Mouse (Mus musculus) bone marrow, adult 2 months (tissue): ENCODE results near the gene Tnnc1.

Experiments used
- CTCF ChIP-seq: fragments of 200-500 bp; IDR thresholded peaks from 2 replicates; pipeline ENCODE4 v1.5.1; 2011; ENCODE audit warnings: low read length, control low read depth; ENCODE audit not compliant: control insufficient read depth, insufficient read depth
- POLR2A ChIP-seq: fragments of 200-500 bp; IDR thresholded peaks from 2 replicates; pipeline ENCODE4 v1.6.1; 2011; ENCODE audit warnings: low read depth, mild to moderate bottlenecking, control low read depth, low read length, borderline replicate concordance; ENCODE audit not compliant: control insufficient read depth

DNA sequence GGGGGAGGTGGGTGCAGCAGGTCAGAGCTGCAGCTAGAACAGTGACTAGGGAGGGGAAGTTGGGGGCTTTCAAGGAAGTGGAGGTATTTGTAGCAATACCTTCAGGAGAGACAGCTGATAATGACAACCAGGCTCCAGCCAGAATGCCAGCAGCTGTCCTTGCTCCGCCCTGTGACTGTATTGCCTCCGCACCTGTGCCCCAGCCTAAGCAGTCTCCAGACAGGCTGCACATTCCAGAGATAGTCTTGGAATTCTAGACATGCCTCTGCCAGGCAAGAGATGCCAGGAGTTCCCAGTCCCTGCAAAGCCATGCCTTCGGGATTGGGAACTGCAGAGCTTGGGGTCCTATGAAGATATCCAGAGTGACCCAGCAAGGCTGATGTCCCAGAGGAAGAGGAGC, 4.4 kb downstream of the Tnnc1 start:
- TF ChIP-seq POLR2A (no peak), CTCF (no peak)
